Mouse (Mus musculus) hindbrain, embryonic 11.5 days (tissue): Measurements from ENCODE around the gene Hunk. TPM values are rescaled to one million over a fixed set of nuclear protein-coding genes. Genes with fewer than 3 reads are reported as not detected.
A peak's percentile ranks its signal among the peaks of the same experiment; 100 is the strongest.

Experiments
- ATAC-seq: fragments of 200-750 bp; cut with Nextera tagmentation; 2 replicates; pipeline ENCODE4 v1.8.0; 2017; ENCODE audit warnings: mild to moderate bottlenecking, moderate TSS enrichment, moderate library complexity; ENCODE audit not compliant: low FRiP score
- DNase-seq: peaks from one replicate; pipeline ENCODE4 v3.0.0-alpha.2; 2015; ENCODE audit warnings: low spot score
- H3K27ac ChIP-seq: fragments of 300-500 bp; sonication (generic); 2 replicates; pipeline ENCODE4 v1.5.1; 2014; ENCODE audit warnings: mild to moderate bottlenecking, low read depth, low read length
- H3K27me3 ChIP-seq: fragments of 300-500 bp; sonication (generic); 2 replicates; pipeline ENCODE4 v1.6.1; 2014; ENCODE audit warnings: mild to moderate bottlenecking, low read length, moderate library complexity, mixed read lengths; ENCODE audit not compliant: control insufficient read depth, insufficient read depth
- H3K36me3 ChIP-seq: fragments of 300-500 bp; sonication (generic); 2 replicates; pipeline ENCODE4 v1.6.1; 2014; ENCODE audit warnings: mild to moderate bottlenecking, low read length, moderate library complexity, mixed read lengths; ENCODE audit not compliant: control insufficient read depth, insufficient read depth
- H3K4me1 ChIP-seq: fragments of 300-500 bp; sonication (generic); replicated peaks from 2 replicates; pipeline ENCODE4 v1.6.1; 2014; ENCODE audit warnings: low read length, mixed read lengths; ENCODE audit not compliant: control insufficient read depth, insufficient read depth
- H3K4me2 ChIP-seq: fragments of 300-500 bp; sonication (generic); replicated peaks from 2 replicates; pipeline ENCODE4 v1.6.1; 2014; ENCODE audit warnings: mild to moderate bottlenecking, low read depth, low read length
- H3K4me3 ChIP-seq: fragments of 300-500 bp; sonication (generic); 2 replicates; pipeline ENCODE4 v1.5.1; 2014; ENCODE audit warnings: low read depth, low read length
- H3K9ac ChIP-seq: fragments of 300-500 bp; sonication (generic); 2 replicates; pipeline ENCODE4 v1.6.1; 2014; ENCODE audit warnings: low read depth, low read length
- H3K9me3 ChIP-seq: fragments of 300-500 bp; sonication (generic); 2 replicates; pipeline ENCODE4 v1.6.1; 2016; ENCODE audit warnings: low read length; ENCODE audit not compliant: control insufficient read depth
- WGBS: fragments of 180-500 bp; shearing (Covaris S2); extraction: QIAGEN DNeasy Blood & Tissue Kit; methylation state at CpG from one replicate; pipeline ENCODE4 v1.1.7; 2014; 5-methylcytosine and 5-hydroxymethylcytosine counted together
- polyA plus RNA-seq: library from polyadenylated mRNA; unstranded; fragments of >200 nt; fragmentation: Nextera tagmentation; extraction: Ambion mirVana; gene quantifications from 2 replicates; pipeline ENCODE4 v1.2.1, GENCODE M21; 2014

Gene Hunk
- polyA plus RNA-seq, 1 experiment from 2014 or later, result 13.1 TPM

DNA sequence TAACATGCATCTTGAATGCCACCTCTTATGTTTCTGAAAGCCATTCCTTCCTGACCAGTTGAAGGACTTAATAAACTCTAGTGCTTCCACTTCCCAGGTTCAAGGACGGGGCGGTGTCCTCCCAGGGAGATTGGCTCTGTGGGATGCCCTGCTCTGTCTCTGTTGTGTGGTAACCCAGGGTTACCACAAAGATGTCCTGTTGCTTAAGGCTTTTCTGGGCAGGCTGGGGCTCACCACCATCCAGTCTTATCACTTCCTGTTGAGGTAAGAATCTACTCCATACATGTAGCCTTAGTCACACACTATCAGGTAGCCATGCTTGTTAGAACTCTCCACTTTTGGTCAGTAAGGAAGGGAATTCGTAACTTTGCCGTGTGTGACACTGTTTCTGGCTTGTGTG, 49.4 kb downstream of the Hunk start:
- whole genome bisulfite sequencing, result 51% methylated on average over 4 of the region's 4 CpGs
- Histone ChIP-seq H3K4me3 (no peak overlapping the region), H3K9ac (no peak overlapping the region), H3K27ac (no peak overlapping the region), H3K27me3 (no peaks in the 10 kb centered on the region), H3K36me3 (peaks cover 9% of the 10 kb centered on the region), H3K4me1 (no peaks in the 10 kb centered on the region; the same call in 1 of the 2 replicates), H3K4me2 (no peak overlapping the region), H3K9me3 (peaks cover 4% of the 10 kb centered on the region; the same call in 1 of the 2 replicates)
- no peak for DNase-seq
- ATAC-seq, result no peak

- no peak overlapping the region for H3K27ac ChIP-seq
- peaks cover 4% of the 10 kb centered on the region; the same call in 1 of the 2 replicates for H3K9me3 ChIP-seq
- 30% methylated on average over 5 of the region's 5 CpGs for WGBS
- H3K4me3 ChIP-seq, result no peak overlapping the region
- H3K36me3 ChIP-seq, result peaks cover 9% of the 10 kb centered on the region
- H3K27me3 ChIP-seq, result no peaks in the 10 kb centered on the region
- no peak overlapping the region for H3K9ac ChIP-seq
- H3K4me2 ChIP-seq, result no peak overlapping the region
- no peaks in the 10 kb centered on the region; the same call in 1 of the 2 replicates for H3K4me1 ChIP-seq
- DNase-seq (peak; percentile 25), ATAC-seq (no peak)
Observed at GRCm38 (mm10) chr16:90437276-90437675, 51.5 kb downstream of the Hunk start.

DNA sequence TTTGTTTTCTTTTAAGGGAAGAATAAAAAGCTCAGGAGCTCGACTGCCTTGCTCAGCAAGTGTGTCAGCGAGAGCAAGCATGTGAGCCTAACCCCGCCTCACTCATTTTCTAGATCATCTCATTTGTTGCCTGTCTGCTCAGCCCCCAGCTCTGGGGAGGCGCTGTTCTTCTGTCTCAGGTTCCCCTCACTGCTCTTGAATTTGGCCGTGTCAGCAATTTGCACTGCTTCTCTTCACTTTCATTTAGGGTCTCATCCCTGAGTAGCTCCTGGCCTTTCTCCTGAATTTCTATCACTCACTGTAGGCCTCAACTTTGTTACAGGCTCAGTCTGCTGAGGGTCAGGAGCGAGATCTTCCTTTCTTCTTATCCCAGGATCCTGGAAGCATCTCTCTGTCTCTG, 53.7 kb downstream of the Hunk start:
- Histone ChIP-seq H3K36me3 (no peaks in the 10 kb centered on the region), H3K4me1 (no peaks in the 10 kb centered on the region; the same call in 1 of the 2 replicates)
- whole genome bisulfite sequencing, result 77% methylated on average over 6 of the region's 6 CpGs

DNA sequence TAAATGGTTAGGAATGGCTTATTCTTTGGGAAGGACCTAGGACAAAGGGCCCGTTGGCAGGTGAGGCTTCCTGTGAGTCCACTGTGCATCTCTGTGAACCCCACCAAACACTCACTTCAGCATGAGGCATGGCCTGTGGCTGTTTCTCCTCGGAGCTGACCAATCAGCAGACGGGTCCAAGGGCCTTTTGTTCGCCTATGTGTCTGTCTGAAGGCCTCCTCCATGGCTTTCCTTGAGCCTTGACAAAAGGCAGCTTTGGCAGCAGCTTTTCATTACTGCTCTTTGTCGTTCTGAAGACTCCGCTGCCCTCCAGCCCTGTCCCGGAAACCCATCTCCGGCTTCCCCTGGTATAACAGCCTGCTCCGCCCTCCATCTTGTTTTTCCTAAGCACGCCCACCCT, 54.8 kb downstream of the Hunk start:
- Histone ChIP-seq H3K4me3 (no peak overlapping the region), H3K9me3 (no peaks in the 10 kb centered on the region), H3K4me2 (no peak overlapping the region), H3K36me3 (no peaks in the 10 kb centered on the region), H3K4me1 (no peaks in the 10 kb centered on the region; the same call in none of the 2 replicates), H3K9ac (no peak overlapping the region), H3K27ac (no peak overlapping the region), H3K27me3 (no peaks in the 10 kb centered on the region)
- ATAC-seq (peak; percentile 47; the same call in 1 of the 2 replicates), DNase-seq (peak; percentile 32)
- 49% methylated on average over 10 of the region's 10 CpGs for WGBS

More for the DNA sequence above, 53.7 kb downstream of the Hunk start:
- Histone ChIP-seq H3K27ac (no peak overlapping the region), H3K4me2 (no peak overlapping the region), H3K9ac (no peak overlapping the region), H3K4me3 (no peak overlapping the region), H3K9me3 (no peaks in the 10 kb centered on the region), H3K27me3 (no peaks in the 10 kb centered on the region)
- ATAC-seq (no peak), DNase-seq (no peak)

DNA sequence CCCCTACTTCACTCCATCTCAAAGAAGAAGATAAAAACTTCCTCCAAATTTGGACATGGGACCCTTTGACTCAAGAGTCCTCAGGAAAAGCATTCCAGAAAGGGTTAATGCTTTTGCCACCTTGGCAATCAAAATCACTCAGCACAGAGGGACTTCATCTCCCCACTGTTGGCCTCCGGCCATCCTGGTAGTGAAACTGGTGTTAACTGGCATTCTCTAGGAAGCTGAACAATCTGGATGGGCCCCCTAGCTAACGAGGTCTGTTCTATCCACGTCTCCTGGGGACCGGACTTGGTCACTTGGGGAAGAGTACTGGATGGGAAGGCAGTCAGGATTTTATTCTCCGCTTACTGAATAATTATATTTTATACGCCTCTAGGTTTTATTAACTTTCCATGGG, 57.2 kb downstream of the Hunk start:
- 74% methylated on average over 6 of the region's 6 CpGs for WGBS
- H3K36me3 ChIP-seq, result no peaks in the 10 kb centered on the region

GRCm38 (mm10) chr16:90453197-90453596, 67.4 kb downstream of the Hunk start:
- no peak for ATAC-seq
- 75% methylated on average over 11 of the region's 11 CpGs for WGBS
- H3K36me3 ChIP-seq, result no peaks in the 10 kb centered on the region

More for the DNA sequence above, 57.2 kb downstream of the Hunk start:
- DNase-seq (no peak), ATAC-seq (no peak)
- Histone ChIP-seq H3K4me2 (no peak overlapping the region), H3K9ac (no peak overlapping the region), H3K9me3 (no peaks in the 10 kb centered on the region), H3K4me3 (no peak overlapping the region), H3K4me1 (no peaks in the 10 kb centered on the region; the same call in 1 of the 2 replicates), H3K27me3 (no peaks in the 10 kb centered on the region), H3K27ac (no peak overlapping the region)

DNA sequence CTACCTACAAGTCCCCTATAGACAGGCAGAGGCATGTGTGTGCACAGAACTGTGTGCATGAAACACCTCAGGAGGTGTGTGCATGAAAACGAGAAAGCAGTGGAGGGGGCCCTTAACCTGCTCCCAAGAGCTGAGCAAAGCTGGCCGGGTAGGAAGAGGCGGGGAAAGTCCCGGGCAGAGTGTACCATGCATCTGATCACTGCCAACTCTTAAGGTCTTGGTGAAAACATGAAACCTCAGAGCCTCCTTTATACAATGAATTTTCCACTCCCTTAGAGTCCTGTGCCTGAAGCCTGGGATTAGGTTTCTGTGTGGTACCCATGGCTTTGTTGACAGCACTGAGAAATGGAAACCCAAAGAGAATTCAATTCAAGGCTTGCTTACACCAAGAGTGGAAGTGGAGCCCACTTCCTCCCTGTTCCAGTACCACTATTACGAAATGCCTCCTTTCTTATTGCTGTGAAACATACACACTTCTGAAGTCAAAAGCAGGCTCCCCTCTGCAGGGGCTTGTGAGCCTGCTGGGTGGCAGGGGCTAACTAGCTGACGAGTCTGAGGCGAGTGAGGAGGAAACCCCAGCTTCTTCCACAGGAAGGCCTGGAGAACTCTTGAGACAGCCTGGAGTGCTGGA, 70.8 kb downstream of the Hunk start:
- Histone ChIP-seq H3K9me3 (no peaks in the 10 kb centered on the region), H3K9ac (no peak overlapping the region), H3K4me2 (no peak overlapping the region), H3K27me3 (no peaks in the 10 kb centered on the region), H3K27ac (no peak overlapping the region), H3K4me3 (no peak overlapping the region), H3K4me1 (no peaks in the 10 kb centered on the region), H3K36me3 (no peaks in the 10 kb centered on the region)
- no peak for DNase-seq
- ATAC-seq, result no peak
- 82% methylated on average over 7 of the region's 7 CpGs for WGBS

More at GRCm38 (mm10) chr16:90453197-90453596, 67.4 kb downstream of the Hunk start:
- Histone ChIP-seq H3K4me2 (no peak overlapping the region), H3K27me3 (no peaks in the 10 kb centered on the region), H3K27ac (no peak overlapping the region), H3K4me3 (no peak overlapping the region), H3K9me3 (no peaks in the 10 kb centered on the region), H3K4me1 (no peaks in the 10 kb centered on the region; the same call in none of the 2 replicates), H3K9ac (no peak overlapping the region)
- DNase-seq, result no peak

- peaks cover 4% of the 10 kb centered on the region; the same call in 1 of the 2 replicates for H3K36me3 ChIP-seq
Observed at GRCm38 (mm10) chr16:90458899-90459610, 73.2 kb downstream of the Hunk start.

More at GRCm38 (mm10) chr16:90458899-90459610, 73.2 kb downstream of the Hunk start:
- 47% methylated on average over 11 of the region's 11 CpGs for whole genome bisulfite sequencing
- H3K4me3 ChIP-seq, result no peak overlapping the region
- H3K9me3 ChIP-seq, result no peaks in the 10 kb centered on the region
- DNase-seq, result peak; percentile 29
- no peaks in the 10 kb centered on the region for H3K4me1 ChIP-seq
- H3K27ac ChIP-seq, result peak overlapping the region; percentile 10; the same call in 1 of the 2 replicates
- H3K9ac ChIP-seq, result no peak overlapping the region
- H3K27me3 ChIP-seq, result no peaks in the 10 kb centered on the region
- no peak for ATAC-seq
- H3K4me2 ChIP-seq, result no peak overlapping the region
